Mouse (Mus musculus) frontal cortex, postnatal 14 days (tissue): ENCODE measurements around the gene Echs1.
"Not testable (repeated sequence)": the region's sequence is repeated elsewhere in the genome, so short reads cannot be mapped to it uniquely, and the experiment has no call there.

Source experiments
- DNase-seq, 2 experiments: peaks; one replicate each; pipeline ENCODE4 v3.0.0; 2022; ENCODE audit warnings: low spot score in 2 of 2

Gene Echs1

DNA sequence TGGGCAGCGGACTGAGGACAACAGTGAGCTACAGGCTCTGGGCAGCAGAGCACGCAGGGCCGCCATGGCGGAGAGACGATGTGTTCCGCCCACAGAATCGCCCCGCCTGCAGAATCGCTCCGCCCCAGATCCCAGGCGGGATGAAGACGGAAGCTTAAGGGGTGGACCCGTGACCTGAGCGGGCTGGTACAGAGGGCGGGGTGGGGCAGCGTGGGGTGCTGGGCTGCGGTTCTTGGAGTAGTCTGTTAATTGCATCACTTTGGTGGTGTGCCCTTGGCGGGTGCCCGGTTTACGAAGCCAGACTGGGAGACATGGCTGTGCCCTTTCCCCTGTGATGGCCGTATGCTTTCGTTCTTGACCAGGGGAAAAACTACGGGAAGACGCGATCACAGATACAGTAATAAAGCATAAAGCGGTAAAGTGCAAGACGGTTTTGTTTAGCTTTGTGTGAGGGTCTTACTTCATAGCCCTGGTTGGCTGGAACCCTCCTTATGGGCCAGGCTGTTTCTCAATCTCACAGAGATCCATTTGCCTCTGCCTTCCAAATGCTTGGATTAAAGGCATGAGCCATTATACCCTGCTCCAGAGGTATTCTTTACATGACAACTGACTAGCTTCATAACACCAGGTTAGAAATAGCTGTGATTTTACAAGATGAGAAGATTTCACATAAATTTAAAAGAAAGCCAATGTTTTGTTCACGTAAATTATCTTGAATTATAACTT lies at the start of gene Echs1:
TSS of gene Echs1 (minus strand) at position 148 of the 726 bp plus-strand sequence.
- peak; percentile 76 to 79 for DNase-seq

DNA sequence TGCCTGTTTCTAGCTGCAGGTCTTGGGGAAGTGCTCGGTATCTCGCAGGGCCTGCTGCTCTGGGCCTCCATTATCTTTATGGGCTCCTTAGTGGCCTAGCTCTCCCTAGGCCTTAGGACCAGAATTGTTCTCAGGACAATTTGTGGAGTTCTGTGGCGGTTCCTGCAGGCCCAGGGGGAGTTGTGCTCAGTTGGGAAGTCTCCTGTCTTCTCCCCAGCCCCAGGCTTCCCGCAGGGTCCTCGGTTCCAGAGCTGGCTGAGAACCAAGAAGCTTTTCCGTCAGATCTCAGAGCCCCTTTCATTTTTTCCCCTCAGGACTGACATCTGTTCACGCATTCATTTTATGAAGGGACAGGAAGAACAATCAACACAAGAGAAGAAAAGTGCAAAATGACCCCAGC lies 48.4 kb upstream of the Echs1 start, which contains the start of gene Olfr522:
TSS of gene Olfr522 (minus strand) at position 101 of the 400 bp plus-strand sequence.
- DNase-seq = no peak

DNA sequence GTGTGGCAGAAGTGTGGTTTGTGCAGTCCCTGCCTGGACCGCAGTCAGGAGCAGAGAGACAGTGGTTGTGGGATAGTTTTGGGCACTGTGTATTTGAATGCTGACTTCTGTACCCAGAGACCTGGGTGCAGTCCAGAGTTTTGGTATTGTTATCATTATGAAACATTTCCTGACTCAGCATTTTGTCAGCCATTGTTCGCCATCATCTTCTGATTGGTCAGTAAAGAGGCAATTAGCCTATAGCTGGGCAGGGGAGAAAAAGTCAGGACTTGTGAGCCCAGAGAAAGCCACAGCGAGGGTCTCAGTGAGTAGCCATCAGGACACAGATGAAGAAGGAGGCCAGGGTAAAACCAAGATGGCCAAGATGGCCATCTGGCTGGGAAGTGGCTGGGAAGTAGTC lies 44.1 kb upstream of the Echs1 start:
- no peak for DNase-seq

DNA sequence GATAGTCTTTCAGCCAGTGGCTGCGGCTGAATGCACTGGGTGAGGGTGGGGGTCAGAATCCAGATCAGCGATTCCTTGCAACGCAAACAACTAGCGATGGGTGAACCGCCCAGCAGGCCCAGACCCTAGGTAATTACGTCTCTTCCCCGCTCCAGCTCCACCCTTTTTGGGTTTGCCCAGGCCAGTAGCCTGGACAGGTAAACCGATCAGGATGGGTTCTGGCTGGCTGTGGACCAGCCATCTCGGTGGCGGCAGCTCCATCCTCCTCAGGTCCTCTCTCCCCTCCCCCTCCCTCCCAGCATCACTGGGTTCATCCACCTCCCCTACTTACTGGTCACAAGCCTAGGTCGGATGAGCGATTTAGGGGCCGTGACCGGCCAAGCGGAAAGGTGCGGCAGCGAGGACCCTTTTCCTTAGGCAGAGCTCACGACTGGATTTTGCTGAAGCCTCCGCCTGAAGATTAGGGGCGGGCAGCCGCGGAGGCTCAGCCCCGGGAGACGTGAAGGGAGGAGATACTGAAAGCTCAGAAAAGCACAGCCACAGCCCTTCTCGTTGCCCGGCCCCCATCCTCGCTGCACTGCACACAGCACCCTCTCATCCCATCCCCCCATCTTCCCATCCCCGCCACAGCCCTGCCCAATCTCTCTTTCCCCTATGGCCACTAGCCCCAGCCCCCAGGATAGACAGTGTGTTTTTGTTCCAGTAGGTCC lies 38.1 kb upstream of the Echs1 start, which contains the start of gene Sprn:
TSS of gene Sprn (minus strand) at position 660 of the 710 bp plus-strand sequence.
- DNase-seq = peak; percentile 65 to 69

DNA sequence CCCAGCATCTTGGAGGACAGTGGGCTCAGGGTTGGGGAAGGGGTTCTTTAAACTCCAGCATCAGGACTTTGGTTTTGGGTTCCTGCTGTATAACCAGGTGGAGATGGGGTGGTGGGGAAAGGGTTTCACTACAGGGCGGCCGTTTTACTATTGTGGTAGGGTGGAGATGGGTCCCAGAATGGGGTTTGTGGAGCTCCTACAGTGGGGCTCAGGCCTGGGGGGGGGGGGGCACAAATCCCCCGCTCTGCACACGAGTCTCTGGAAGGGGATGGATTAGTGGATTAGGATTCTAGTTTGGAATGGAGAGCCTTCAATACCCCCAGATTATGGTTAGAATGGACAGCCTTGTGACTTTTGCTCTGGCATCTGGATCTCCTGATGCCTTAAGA lies 37.5 kb upstream of the Echs1 start:
- no peak for DNase-seq

DNA sequence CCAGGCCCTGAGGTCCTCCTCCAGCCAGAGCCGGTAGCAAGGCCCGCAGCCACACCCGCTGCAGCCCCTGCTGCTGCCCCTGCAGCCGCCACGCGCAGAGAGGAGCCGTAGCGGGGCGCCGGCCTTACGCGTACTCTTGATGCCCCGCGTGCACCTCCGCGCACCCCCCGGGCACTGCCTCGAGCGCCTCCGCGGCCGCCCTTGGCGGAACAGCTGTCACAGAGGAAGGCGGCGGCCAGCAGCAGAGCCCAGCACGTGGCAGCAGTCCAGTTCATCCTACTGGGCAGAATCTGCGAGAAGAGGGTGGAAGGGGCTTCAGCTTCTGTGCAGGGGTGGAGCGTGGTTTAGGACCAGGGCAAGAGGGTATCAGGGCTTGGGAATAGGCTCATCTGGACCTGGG lies 37.1 kb upstream of the Echs1 start:
- DNase-seq = peak in 1 of 2 experiments; percentile 50

DNA sequence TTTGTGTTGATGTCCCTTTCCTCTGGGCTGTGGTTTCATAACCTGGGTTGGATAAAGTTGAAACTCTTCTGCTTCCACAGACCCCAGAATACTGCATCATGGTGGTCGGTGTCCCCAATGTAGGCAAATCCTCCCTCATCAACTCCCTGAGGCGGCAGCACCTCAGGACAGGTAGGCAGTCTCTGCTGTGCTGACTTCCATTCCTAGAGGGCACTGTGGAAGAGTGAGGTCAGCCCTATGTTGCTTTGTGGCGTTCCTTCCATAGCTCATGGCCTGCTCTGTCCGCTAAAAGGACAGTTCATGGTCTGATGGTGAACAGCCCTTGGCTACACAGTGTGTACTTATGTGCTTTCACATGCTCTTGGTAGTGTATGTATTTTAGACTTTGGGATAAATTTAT lies 28.3 kb upstream of the Echs1 start:
- DNase-seq = no peak

DNA sequence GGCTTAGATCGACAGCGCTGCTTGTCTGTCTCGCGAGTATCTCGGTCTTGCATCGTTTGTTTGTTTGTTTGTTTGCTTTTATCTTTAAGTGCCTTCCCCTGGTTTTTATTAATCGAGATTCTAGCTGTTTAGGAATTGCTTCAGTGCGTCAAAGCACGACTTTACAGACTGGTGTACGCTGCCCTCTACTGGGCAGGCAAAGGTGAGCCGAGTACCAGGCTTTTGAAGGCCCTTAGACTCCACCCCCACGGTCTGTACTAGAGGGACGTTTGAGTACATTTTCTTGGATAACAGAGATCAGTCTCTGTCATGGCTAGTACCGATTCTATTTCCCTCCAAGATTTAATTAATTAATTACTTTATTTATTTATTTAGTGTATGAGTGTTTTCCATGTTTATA lies 25.1 kb upstream of the Echs1 start:
- DNase-seq = no peak

DNA sequence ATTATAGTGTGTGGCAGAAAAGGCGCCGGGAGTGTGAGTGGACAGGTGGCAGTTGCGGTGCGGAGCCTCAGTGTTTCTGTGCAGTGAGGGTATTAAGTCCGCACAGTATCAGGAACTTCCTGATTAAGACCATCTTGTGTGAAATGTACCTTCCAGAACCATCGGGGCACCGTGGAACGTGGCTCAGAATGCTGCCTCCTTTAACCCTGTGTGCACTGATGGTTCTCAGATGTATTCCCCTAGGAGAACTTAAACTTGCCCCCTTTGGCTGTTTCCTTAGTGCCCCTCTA lies 21.7 kb upstream of the Echs1 start:
- DNase-seq = no peak

DNA sequence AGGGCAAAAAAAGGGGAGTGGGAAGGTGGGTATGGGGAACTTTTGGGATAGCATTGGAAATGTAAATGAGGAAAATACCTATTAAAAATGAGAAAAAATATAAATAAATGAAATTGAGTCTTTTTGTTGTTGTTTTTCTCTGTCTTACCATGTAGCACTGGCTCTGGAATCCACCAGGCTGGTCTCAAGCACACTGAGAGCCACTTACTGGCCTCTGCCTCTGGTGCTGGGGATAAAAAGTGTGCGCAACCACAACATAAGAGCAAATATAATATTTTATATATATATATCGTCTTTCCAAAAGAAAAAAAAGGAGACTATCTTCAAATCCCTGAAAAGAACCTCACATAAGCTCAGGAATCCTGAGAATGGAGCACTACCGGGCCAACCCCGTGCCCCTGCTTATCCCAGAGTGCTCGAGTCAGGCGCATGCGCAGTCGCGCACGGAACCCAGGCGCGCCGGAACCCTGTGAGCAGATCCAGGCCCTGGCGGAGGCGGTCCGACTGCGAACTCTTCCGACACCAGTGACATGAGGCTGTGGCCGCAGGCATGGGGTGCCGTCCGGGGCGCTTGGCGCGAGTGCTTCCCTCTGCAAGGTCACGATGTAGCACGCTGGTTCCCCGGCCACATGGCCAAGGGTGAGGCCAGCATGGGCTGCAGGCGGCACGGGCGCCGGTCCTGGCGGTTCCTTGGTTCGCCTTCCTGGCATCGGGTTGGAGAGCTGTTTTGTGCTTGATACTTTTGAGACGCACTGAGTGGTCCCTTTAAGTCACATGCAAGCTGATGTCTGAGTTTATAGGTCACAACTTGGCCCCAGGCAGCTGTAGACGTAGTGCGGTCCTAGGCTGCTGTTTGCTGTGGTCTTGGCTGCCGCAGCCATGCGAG lies 21.1 kb upstream of the Echs1 start, which contains the start of gene Mtg1:
TSS of gene Mtg1 (plus strand) at position 430 of the 886 bp plus-strand sequence.
- peak; percentile 94 to 98 for DNase-seq

DNA sequence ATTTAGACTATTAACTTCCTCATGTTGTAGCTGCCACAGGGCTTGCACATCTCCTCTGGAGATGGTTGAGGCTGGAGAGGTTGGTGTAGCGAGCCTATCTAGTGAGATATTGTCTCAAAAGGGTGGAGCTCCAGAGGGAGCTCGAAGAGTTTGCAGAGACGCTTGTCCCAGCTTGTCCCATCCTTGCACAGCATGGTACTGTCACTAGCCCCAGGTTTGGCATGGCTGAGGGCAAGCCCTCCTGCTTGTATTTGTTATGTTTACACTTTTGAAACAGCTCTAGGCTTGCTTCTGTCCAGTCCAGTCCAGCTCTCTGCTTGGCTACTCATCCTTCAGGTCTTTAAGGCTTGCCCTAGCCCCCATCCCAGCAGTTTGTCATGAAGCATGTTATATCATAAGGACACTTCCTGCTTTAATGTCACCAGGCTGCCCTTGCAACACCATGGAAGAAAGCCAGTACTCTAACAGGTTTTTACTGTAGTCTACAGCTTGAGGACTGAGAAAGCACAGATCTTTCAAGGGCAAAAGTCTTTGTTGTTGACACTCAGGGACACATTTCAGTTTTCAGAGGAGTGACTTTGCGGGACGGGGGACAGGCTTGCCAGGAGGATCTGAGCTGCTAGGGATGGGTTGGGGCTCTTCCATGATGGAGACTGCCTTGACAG lies 19.0 kb upstream of the Echs1 start:
- DNase-seq = no peak

DNA sequence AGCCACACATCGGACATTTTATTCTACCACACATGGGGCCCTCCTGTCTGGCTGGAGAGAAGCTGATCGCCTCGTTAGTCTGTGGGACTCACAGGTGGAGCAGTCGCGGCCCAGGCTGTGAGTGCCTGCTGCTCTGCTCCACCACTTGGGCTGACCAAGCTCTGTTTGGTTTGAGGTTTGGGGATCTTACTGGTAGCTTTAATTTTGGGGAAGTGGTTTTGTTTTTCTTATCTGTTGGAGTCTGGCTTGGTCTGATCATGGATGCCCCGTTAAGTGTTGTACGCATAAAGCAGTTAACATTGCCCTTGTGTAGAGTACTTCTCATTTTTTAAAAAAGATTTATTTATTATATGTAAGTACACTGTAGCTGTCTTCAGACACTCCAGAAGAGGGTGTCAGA lies 17.8 kb upstream of the Echs1 start:
- DNase-seq = not testable (repeated sequence)

DNA sequence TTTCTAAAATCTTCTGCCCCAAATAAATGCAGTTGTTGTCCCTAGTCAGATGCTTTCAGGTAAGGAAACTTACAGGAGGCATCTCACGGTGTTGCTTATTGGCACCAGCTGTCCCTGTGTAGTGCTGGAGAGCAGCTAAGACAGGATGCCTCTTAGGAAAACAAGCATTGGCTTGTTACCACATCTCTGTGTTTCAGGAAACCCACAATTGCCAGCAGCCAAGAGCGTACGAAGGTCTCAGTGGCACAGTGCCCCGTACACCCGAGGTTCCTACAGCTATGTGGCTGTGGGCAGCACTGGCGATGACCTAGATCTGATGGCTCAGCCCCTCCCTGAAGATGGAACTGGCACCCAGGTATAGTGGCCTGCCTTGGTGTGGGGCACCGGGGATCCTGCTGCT lies 15.9 kb upstream of the Echs1 start:
- not testable (repeated sequence) for DNase-seq

DNA sequence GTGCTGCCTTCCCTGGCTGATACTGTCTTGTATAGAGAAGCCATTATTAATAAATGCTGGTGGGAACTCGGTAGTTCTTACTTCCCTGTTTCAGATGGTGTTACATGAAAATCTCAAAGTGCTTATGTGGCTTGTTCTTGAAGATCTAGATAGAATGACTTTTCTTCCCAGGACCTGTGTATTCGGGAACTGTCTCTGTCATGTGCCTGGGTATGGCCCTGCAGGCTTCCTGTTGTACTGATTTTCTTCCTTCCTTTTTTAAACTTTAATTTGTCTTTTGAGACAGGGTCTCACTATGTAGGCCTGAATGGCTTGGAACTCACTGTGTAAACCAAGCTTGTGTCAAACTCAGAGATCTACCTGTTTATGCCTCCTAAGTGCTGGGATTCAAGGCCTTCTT lies 11.6 kb upstream of the Echs1 start:
- no peak for DNase-seq

DNA sequence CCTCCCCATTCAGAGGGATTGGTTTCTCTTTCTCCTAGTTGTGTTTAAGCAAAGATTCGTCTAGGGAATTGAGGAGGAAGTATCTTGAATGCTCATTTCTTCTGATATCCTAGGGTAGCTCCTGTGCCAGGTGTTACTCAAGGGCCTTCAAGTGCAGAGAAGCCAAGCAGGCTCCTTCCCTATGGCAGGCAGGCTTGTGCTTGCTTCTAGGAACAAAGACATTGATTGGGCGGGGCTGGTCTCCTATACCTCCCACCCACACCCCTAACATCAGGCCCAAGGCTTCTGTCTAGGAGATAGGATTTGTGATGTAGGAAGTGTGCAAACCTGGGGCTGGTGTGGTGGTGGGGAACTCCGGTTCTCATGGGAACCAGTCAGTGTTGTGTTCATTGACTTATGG lies 10.7 kb upstream of the Echs1 start:
- DNase-seq = no peak

DNA sequence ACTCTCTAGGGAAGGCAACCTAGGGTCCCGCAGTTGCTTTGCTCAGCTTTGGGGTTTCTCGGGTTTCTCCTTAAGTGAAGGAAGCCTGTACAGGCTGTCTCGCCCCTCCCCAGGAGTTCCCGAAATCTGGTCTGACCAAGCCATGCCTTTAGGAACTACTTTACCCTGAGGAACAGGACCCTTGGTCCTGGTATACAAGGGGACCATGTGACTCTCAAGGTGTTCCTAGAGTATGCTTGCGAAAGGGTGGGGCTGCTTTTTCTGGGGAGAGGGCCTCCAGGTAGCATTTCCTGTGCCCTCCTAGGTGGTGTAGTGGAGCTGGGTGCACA lies 9.7 kb upstream of the Echs1 start:
- no peak for DNase-seq

DNA sequence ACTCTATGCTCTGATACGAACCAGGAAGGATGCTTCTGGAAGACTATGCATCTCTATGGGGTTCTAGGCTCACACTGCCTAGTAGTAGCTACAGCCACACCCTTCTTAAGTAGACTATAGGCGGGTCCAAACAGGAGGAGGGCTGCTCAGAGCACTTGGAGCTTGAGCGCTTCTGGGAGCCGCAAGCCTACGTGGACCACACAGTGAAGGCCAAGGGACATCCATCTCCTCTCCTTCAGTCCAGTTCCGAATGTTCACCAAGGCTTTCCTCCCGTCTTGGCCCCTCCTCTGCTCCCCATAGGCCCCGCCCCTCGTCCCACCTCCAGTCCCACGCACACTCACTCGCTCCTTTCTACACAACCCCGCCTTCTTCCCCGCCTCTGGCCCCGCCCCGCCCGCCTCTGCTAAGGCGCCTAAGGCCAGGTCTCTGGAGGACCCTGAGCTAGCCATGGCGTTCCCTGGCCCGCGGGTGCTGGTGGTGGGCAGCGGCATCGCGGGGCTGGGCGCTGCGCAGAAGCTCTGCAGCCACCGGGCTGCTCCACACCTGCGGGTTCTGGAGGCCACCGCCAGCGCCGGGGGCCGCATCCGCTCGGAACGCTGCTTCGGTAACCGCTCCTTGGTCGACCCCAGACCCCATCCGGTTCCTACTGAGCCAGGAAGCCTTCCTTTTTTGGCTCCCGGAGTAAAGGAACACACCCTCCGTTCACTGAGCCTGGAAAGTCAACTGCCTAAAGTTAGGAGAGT lies 9.2 kb upstream of the Echs1 start:
- peak; percentile 80 to 82 for DNase-seq

DNA sequence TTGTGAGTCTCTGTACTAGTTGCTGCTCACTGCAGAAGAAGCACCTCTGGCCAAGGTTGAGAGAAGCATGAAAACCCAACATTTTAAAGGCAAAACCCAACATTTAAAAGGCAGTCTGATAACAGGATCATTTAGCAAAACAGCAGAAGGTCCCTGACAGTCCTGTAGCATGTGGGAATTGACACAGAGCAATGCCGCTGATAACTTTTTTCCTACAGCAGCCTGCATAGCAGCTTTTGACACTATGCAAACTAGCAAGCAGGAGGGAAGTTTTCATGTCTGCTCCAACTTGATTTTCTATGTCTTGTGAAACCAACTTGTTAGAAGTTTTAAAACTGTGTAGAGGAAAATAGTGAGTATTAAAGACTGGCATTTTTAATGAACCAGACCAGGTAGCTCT lies 8.1 kb upstream of the Echs1 start:
- no peak for DNase-seq

DNA sequence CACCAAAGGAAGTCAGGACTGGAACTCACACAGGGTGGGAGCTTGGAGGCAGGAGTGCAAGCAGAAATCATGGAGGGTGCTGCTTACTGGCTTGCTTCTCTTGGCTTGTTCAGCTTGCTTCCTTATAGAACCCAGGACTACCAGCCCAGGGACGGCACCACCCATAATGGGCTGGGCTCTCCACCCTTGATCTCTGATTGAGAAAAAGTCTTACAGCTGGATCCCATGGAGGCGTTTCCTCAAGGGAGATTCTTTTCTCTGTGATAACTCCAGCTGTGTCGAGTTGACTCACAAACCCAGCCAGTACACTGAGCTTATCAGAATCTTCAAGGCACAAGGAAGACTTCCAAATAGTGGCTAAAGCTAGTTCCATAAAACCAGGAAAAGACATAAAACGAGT lies 6.5 kb upstream of the Echs1 start:
- no peak for DNase-seq

DNA sequence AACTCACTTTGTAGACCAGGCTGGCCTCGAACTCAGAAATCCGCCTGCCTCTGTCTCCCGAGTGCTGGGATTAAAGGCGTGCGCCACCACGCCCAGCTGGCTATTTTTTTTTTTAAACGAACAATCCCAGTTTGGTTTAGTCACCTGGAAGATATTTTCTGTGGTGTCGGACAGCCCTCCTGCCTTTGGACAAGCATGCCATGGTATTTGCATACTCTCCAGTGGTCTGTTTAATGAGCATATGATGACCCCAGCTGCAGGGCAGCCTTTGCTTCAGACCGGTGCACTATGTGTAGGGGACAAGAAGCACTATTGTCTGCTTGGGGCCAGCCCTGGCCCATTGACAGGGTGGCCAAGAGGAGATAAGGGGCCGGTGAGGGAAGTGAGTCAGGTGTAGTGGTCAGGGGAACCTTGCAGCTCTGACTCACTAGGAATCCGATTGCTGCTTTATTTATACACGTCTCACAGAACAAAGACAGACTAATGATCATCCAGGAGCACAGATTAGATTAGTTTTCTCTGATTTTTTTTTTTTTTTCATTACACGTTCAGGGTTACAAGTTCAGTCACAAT lies 5.1 kb upstream of the Echs1 start:
- DNase-seq = no peak

DNA sequence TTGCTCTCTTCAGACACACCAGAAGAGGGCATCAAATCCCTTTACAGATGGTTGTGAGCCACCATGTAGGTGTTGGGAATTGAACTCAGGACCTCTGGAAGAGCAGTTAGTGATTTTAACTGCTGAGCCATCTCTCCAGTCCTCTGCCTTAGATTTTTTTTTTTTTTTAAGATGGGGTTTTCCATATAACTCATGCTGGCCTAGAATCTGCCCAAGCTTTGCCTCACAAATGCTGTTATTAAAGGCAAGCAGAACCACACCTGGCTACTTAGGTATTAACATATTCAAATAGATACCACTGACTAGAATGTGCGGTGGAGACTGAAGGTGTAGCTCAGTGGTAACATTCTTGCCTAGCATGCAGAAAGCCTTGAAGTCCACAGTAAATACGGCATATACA lies 4.2 kb upstream of the Echs1 start:
- DNase-seq = no peak
